Mouse (Mus musculus) ES-E14 (cell line): ENCODE data around the gene Mief2.

Source experiments
- CHD2 ChIP-seq: IDR thresholded peaks from 2 replicates; pipeline ENCODE4 v1.6.1; 2014; ENCODE audit warnings: mild to moderate bottlenecking, low read depth, low read length, inconsistent platforms
- MAFK ChIP-seq: IDR thresholded peaks from 2 replicates; pipeline ENCODE4 v1.6.1; 2014; ENCODE audit warnings: mild to moderate bottlenecking, low read depth, low read length, inconsistent platforms; ENCODE audit not compliant: insufficient read depth

DNA sequence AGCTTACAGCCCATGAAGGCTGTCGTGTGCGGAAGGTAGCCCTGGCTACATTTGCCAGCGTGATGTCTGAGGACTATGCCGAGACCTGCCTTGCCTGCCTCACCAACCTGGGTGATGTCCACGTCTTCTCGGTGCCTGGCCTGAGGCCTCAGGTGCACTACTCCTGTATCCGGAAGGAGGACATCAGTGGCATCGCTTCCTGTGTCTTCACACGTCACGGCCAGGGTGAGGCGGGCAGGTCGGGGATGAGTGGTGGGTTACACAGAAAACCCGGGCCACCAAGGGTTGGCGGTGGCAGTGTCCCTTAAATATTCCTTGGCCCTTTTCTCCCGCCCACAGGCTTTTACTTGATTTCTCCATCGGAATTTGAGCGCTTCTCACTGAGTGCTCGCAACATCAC, 16.2 kb upstream of the Mief2 start:
- TF ChIP-seq MAFK = no peak
- no peak for TF ChIP-seq CHD2
